ENCODE assay signal across 18 mouse cellular contexts in the genomic region with DNA sequence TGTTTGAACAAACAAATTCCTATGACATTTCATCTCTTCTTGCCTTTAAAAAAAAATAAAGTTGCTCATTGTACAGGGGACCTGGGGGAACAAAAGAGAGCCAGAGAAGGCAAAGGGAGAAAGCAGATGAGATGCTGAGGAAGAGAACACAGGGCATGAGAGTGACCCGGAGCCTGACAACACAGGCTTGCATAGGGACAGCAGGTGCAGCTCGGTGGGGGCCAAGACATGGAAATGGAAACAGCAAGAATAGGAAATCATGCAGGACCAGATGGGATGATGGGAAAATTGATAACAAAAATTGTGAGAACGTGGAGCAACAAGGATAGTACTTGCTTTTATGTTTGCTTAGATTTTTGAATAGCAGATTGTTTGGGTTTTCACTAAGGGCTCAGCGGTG.
DNase-seq lines count a peak whose midpoint lies in the region; ATAC-seq lines count a peak whose summit lies in the region.
"Had no signal": no experiment of that assay in that cellular context is flagged by ENCODE, and none has a peak within 500 bp of the region (broad histone marks: within the 10 kb centered on the region; RNA-seq: fewer than 3 reads in every experiment).

No protein-coding gene starts in this region.

- H3K9me3 ChIP-seq in hindbrain, embryonic 13.5 days = no peaks in the 10 kb centered on the region
- H3K9me3 ChIP-seq in hindbrain, embryonic 16.5 days (ENCODE audit: control insufficient read depth, low read length) = no peaks in the 10 kb centered on the region
- H3K9me3 ChIP-seq in midbrain, embryonic 12.5 days = no peaks in the 10 kb centered on the region
- H3K9me3 ChIP-seq in midbrain, embryonic 11.5 days (ENCODE audit: control insufficient read depth, low read length) = no peaks in the 10 kb centered on the region
- H3K9me3 ChIP-seq: forebrain, embryonic 12.5 days; heart, embryonic 15.5 days had no signal

- 47% methylated on average over 4 of the region's 4 CpGs for WGBS in hindbrain, embryonic 13.5 days
- WGBS in hindbrain, embryonic 16.5 days = 41% methylated on average over 4 of the region's 4 CpGs
- 50% methylated on average over 4 of the region's 4 CpGs for WGBS in midbrain, embryonic 12.5 days
- 54% methylated on average over 4 of the region's 4 CpGs for WGBS in midbrain, embryonic 11.5 days

- ATAC-seq in hindbrain, embryonic 13.5 days (ENCODE audit: low FRiP score) = no peak
- ATAC-seq in hindbrain, embryonic 16.5 days = no peak
- ATAC-seq in midbrain, embryonic 12.5 days (ENCODE audit: low FRiP score, low read depth) = no peak
- ATAC-seq in midbrain, embryonic 11.5 days (ENCODE audit: low FRiP score) = no peak
- ATAC-seq: forebrain, postnatal 0 days; intestine, embryonic 16.5 days had no signal

- no peaks in the 10 kb centered on the region for H3K36me3 ChIP-seq in hindbrain, embryonic 13.5 days
- no peaks in the 10 kb centered on the region for H3K36me3 ChIP-seq in hindbrain, embryonic 16.5 days (ENCODE audit: control insufficient read depth, insufficient read depth, low read length)
- no peaks in the 10 kb centered on the region for H3K36me3 ChIP-seq in midbrain, embryonic 12.5 days
- H3K36me3 ChIP-seq in midbrain, embryonic 11.5 days (ENCODE audit: control insufficient read depth, insufficient read depth, low read length) = no peaks in the 10 kb centered on the region
- H3K36me3 ChIP-seq: embryonic facial prominence, embryonic 13.5 days; forebrain, embryonic 12.5 days; heart, embryonic 15.5 days had no signal

- H3K9ac ChIP-seq in hindbrain, embryonic 13.5 days = no peak overlapping the region
- H3K9ac ChIP-seq in hindbrain, embryonic 16.5 days (ENCODE audit: low read depth, low read length) = no peak overlapping the region
- no peak overlapping the region; the same call in 1 of the 2 replicates for H3K9ac ChIP-seq in midbrain, embryonic 12.5 days (replicated peaks)
- H3K9ac ChIP-seq in midbrain, embryonic 11.5 days (ENCODE audit: low read length) = no peak overlapping the region
- H3K9ac ChIP-seq: embryonic facial prominence, embryonic 13.5 days; forebrain, embryonic 12.5 days; forebrain, postnatal 0 days; heart, embryonic 15.5 days had no signal

- H3K4me3 ChIP-seq in hindbrain, embryonic 13.5 days = no peak overlapping the region
- H3K4me3 ChIP-seq in hindbrain, embryonic 16.5 days (ENCODE audit: low read length) = no peak overlapping the region
- no peak overlapping the region for H3K4me3 ChIP-seq in midbrain, embryonic 12.5 days
- H3K4me3 ChIP-seq in midbrain, embryonic 11.5 days (ENCODE audit: low read depth, low read length) = no peak overlapping the region
- H3K4me3 ChIP-seq: embryonic facial prominence, embryonic 13.5 days; forebrain, embryonic 12.5 days; heart, adult 2 months; heart, embryonic 15.5 days had no signal

- peaks cover 9% of the 10 kb centered on the region; the same call in 1 of the 2 replicates for H3K4me1 ChIP-seq in hindbrain, embryonic 13.5 days (replicated peaks)
- no peaks in the 10 kb centered on the region; the same call in 1 of the 2 replicates for H3K4me1 ChIP-seq in hindbrain, embryonic 16.5 days (ENCODE audit: control insufficient read depth, insufficient read depth, low read depth, low read length)
- H3K4me1 ChIP-seq in midbrain, embryonic 12.5 days = no peaks in the 10 kb centered on the region
- H3K4me1 ChIP-seq in midbrain, embryonic 11.5 days (ENCODE audit: control insufficient read depth, insufficient read depth, low read length) = no peaks in the 10 kb centered on the region; the same call in 1 of the 2 replicates
- H3K4me1 ChIP-seq: embryonic facial prominence, embryonic 13.5 days; heart, embryonic 15.5 days had no signal

- peak; percentile 49 to 54 for DNase-seq in cerebellum, postnatal 14 days
- DNase-seq in cerebellum, adult 9-10 months = no peak
- DNase-seq in midbrain, embryonic 11.5 days (ENCODE audit: low spot score, missing footprints) = no peak
- no peak for DNase-seq in right cerebral cortex, postnatal 36 days (ENCODE audit: low spot score in 2 of 2)
- DNase-seq: adrenal gland, postnatal 10 days; cerebellum, adult 11-12 months; forebrain, postnatal 0 days; gastrocnemius, postnatal 14 days; heart, adult 2 months; heart, postnatal 14 days had no signal

- H3K27ac ChIP-seq in hindbrain, embryonic 13.5 days = peak overlapping the region; percentile 25; the same call in 1 of the 2 replicates
- no peak overlapping the region for H3K27ac ChIP-seq in hindbrain, embryonic 16.5 days (ENCODE audit: low read depth, low read length)
- H3K27ac ChIP-seq in midbrain, embryonic 12.5 days (replicated peaks) = peak overlapping the region; percentile 26; the same call in 1 of the 2 replicates
- H3K27ac ChIP-seq in midbrain, embryonic 11.5 days (ENCODE audit: low read depth, low read length) = no peak overlapping the region
- H3K27ac ChIP-seq: embryonic facial prominence, embryonic 13.5 days; forebrain, embryonic 12.5 days; heart, adult 2 months; heart, embryonic 15.5 days had no signal

- H3K4me2 ChIP-seq in hindbrain, embryonic 13.5 days = no peak overlapping the region
- H3K4me2 ChIP-seq in hindbrain, embryonic 16.5 days (ENCODE audit: low read length) = no peak overlapping the region
- H3K4me2 ChIP-seq in midbrain, embryonic 12.5 days (replicated peaks) = no peak overlapping the region
- no peak overlapping the region for H3K4me2 ChIP-seq in midbrain, embryonic 11.5 days
- H3K4me2 ChIP-seq: embryonic facial prominence, embryonic 13.5 days; forebrain, embryonic 12.5 days; heart, embryonic 11.5 days; heart, embryonic 15.5 days had no signal

- H3K27me3 ChIP-seq in hindbrain, embryonic 13.5 days = no peaks in the 10 kb centered on the region
- H3K27me3 ChIP-seq in hindbrain, embryonic 16.5 days (replicated peaks; ENCODE audit: control insufficient read depth, insufficient read depth, low read length) = no peaks in the 10 kb centered on the region
- peaks cover 4% of the 10 kb centered on the region; the same call in 1 of the 2 replicates for H3K27me3 ChIP-seq in midbrain, embryonic 12.5 days
- no peaks in the 10 kb centered on the region for H3K27me3 ChIP-seq in midbrain, embryonic 11.5 days (ENCODE audit: control insufficient read depth, insufficient read depth, low read length)
- H3K27me3 ChIP-seq: embryonic facial prominence, embryonic 13.5 days; forebrain, embryonic 12.5 days; heart, embryonic 15.5 days had no signal

Comparison
In these comparisons a context has a peak if more than half of its experiments do, and no peak if none do; other contexts are left out.
1. DNase-seq: peak in cerebellum, postnatal 14 days (2 of 2); none in cerebellum, adult 9-10 months (single experiment), midbrain, embryonic 11.5 days (single experiment) and right cerebral cortex, postnatal 36 days (0 of 2).
2. H3K27ac ChIP-seq: peak in hindbrain, embryonic 13.5 days (single experiment) and midbrain, embryonic 12.5 days (single experiment); none in hindbrain, embryonic 16.5 days (single experiment) and midbrain, embryonic 11.5 days (single experiment).